Mouse (Mus musculus) T-cell, adult 2 months (primary cell): ENCODE measurements around the gene Gast.
A peak's percentile ranks its signal among the peaks of the same experiment; 100 is the strongest.

ENCODE experiments used
- DNase-seq: peaks from one replicate; pipeline ENCODE4 v3.0.0; 2022; ENCODE audit warnings: low spot score

The Gast gene

GRCm38 (mm10) chr11:100362209-100362978 lies 28.2 kb downstream of the Gast start:
- peak; percentile 65 for DNase-seq

DNA sequence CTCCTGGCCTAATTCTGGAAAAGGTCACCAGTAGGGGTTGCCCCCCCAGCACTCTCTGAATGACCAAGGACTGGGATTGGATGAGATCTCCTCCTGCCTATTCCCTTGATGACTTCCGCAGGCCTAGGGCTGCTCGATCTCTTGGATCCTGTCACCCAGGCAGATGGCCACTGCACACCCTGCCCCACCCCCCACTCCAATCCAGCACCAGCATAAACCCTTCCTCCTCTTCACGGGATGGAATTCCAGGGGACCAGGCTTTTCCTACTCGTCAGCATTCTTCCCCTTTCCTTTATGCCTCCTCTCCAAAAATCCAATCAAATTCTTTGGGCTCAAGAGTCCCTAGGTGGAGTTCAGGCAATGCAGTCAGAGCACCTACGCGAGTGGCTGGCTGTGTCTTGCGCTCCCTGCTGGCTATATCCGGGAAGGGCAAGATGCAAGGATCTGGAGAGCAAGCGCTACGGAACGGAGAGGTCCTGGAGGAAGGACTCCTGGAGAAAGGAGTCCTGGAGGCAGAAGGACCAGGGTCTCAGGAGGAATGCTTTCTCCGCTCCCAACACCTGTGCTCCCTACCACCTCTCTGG lies 28.9 kb downstream of the Gast start:
- peak; percentile 50 for DNase-seq

GRCm38 (mm10) chr11:100369145-100369544 lies 34.9 kb downstream of the Gast start:
- DNase-seq = no peak

GRCm38 (mm10) chr11:100369822-100370221 lies 35.6 kb downstream of the Gast start:
- DNase-seq = no peak

DNA sequence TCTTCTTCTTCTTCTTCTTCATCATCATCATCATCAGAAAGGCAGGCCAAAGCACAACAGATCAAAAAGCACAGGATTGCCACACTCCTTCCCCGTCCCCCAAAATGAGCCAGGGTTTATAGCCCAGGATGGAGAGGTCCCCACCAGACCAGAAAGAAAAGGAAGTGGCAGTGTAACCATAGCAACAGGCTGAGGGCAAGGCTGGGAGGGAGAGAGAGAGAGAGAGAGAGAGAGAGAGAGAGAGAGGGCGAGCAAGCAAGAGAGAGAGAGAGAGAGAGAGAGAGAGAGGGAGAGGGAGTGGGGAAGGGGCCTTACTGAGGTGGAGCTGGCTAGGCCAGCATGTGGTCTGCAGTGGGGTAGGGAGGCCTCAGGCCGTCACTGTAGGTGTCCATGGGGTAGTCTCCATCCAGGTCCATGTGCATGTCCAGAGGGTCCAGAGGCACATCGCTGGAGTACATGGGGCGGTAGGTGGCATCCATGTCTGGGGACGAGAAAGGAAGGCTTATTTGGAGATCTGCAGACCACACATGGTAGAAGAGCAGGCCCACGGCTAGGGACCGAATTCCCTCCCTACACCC lies 37.9 kb downstream of the Gast start:
- no peak for DNase-seq

- no peak for DNase-seq
These were observed 40.9 kb downstream of the Gast start for GRCm38 (mm10) chr11:100375127-100375526.

DNA sequence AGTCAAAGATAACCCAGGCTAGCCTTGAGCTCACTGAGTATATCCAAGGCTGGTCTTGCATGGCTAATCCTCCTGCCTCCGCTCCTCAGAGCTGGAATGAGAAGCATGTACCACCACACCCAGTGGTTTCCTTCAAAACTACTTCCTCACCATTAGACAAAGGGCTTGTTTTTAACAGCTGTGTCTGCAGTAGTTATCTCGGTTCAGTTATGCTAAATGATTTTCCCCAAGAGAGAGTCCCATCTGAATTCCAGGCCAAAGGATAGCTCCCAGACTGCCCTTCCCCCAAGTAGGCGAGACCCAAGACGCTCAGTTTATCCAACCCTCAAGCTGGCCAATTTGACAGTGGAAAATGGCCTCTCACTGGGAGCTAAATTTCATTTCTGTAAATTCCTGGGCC lies 41.8 kb downstream of the Gast start:
- no peak for DNase-seq

GRCm38 (mm10) chr11:100376746-100377389 lies 42.7 kb downstream of the Gast start:
- no peak for DNase-seq

GRCm38 (mm10) chr11:100377989-100378388 lies 43.8 kb downstream of the Gast start:
- DNase-seq = no peak

DNA sequence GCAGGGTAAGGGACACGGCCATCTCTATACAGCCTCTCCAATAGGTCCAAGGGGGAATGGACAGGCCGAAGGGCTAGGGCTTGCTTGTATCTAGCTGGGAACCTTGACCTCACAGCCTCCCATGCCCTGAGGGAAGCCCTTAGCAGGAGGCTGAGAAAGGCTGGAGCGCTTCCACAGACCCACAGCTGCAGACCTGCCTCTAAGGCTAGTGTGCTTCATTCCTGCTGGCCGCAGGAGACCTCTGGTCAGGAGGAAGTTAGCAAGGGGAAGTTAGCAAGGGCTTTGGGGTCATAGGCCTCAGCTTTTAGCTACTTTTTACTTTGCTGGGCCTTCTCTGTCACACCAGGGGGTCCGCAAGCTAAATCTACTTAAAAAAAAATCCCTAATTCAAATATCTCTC lies 44.2 kb downstream of the Gast start:
- no peak for DNase-seq

GRCm38 (mm10) chr11:100379311-100379710 lies 45.1 kb downstream of the Gast start:
- no peak for DNase-seq

DNA sequence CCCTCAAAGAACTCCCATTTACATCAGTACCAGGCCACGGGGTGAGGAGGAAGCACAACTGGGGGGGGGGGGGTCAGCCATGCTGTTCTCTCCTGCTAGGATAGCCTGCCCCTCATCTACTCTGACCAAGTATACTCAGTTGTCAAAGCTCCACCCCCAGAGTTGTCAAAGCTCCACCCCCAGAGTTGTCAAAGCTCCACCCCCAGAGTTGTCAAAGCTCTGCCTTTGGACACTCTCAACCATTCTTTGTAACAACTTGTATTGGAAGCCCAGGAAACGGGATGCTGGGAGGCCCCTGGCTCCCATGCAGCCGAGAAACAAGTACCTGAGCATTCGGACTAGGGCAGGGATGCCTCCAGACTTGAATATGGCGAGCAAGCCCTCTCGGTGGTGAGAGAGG lies 48.5 kb downstream of the Gast start:
- no peak for DNase-seq

- no peak for DNase-seq
These were observed 50.8 kb downstream of the Gast start for GRCm38 (mm10) chr11:100385016-100385415.

GRCm38 (mm10) chr11:100386586-100386985 lies 52.4 kb downstream of the Gast start:
- DNase-seq = no peak
